Mouse (Mus musculus) bone marrow macrophage, adult 2 months (primary cell): ENCODE results near the gene Prg3.

Experiments
- CTCF ChIP-seq: IDR thresholded peaks from 2 replicates; pipeline ENCODE4 v1.5.1; 2012; ENCODE audit warnings: low read depth, mild to moderate bottlenecking, low read length, moderate library complexity
- POLR2A ChIP-seq: IDR thresholded peaks from 2 replicates; pipeline ENCODE4 v1.6.1; 2012; ENCODE audit warnings: mild to moderate bottlenecking, low read depth, low read length, borderline replicate concordance

DNA sequence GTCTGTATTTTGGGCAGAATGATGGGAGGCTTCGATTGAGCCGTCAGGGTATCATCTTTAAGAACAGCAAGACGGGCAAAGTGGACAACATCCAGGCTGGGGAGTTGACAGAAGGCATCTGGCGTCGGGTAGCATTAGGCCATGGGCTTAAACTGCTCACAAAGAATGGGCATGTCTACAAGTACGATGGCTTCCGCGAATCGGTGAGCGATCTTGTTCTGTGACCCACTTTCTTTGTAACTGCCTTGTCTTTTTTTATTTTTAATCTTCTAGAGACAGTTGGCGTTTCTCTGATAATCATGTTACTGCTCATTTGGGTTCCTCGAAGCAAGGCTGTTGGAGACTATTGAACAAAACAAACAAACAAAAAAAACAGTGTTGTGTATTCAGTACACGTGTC lies 50.3 kb downstream of the Prg3 start:
- TF ChIP-seq POLR2A (no peak), CTCF (no peak)
